Mouse (Mus musculus) heart, postnatal 0 days (tissue): ENCODE data around the gene Msmp. TPM values are rescaled to one million over a fixed set of nuclear protein-coding genes. Genes with fewer than 3 reads are reported as not detected.

ENCODE experiments used
- ATAC-seq: fragments of 200-750 bp; cut with Nextera tagmentation; 2 replicates; pipeline ENCODE4 v1.8.0; 2017; ENCODE audit warnings: low read depth, moderate number of reproducible peaks, moderate library complexity; ENCODE audit not compliant: insufficient read depth
- DNase-seq: peaks from one replicate; pipeline ENCODE4 v3.0.0-alpha.2; 2016; ENCODE audit warnings: low spot score
- H3K27ac ChIP-seq: fragments of 300-500 bp; sonication (generic); 2 replicates; pipeline ENCODE4 v1.5.1; 2014; ENCODE audit warnings: low read depth, mild to moderate bottlenecking
- H3K27me3 ChIP-seq: fragments of 300-500 bp; sonication (generic); 2 replicates; pipeline ENCODE4 v1.6.1; 2014; ENCODE audit warnings: low read length, mixed read lengths; ENCODE audit not compliant: control insufficient read depth, insufficient read depth
- H3K36me3 ChIP-seq: fragments of 300-500 bp; sonication (generic); replicated peaks from 2 replicates; pipeline ENCODE4 v1.6.1; 2014; ENCODE audit warnings: low read length, mixed read lengths; ENCODE audit not compliant: control insufficient read depth, insufficient read depth
- H3K4me1 ChIP-seq: fragments of 300-500 bp; sonication (generic); 2 replicates; pipeline ENCODE4 v1.6.1; 2014; ENCODE audit warnings: antibody characterized with exemption; ENCODE audit not compliant: control insufficient read depth, insufficient read depth
- H3K4me2 ChIP-seq: fragments of 300-500 bp; sonication (generic); 2 replicates; pipeline ENCODE4 v1.6.1; 2014; ENCODE audit warnings: low read depth, mild to moderate bottlenecking, low read length, moderate library complexity
- H3K4me3 ChIP-seq: fragments of 300-500 bp; sonication (generic); 2 replicates; pipeline ENCODE4 v1.5.1; 2014; ENCODE audit warnings: low read depth, low read length
- H3K9ac ChIP-seq: fragments of 300-500 bp; sonication (generic); replicated peaks from 2 replicates; pipeline ENCODE4 v1.6.1; 2014; ENCODE audit warnings: low read depth, low read length, mixed read lengths
- H3K9me3 ChIP-seq: fragments of 300-500 bp; sonication (generic); replicated peaks from 2 replicates; pipeline ENCODE4 v1.6.1; 2016; ENCODE audit warnings: low read length; ENCODE audit not compliant: control insufficient read depth
- CTCF ChIP-seq: IDR thresholded peaks from 2 replicates; pipeline ENCODE4 v1.5.1; 2016; ENCODE audit warnings: antibody characterized with exemption, control low read depth, low read depth
- EP300 ChIP-seq: IDR thresholded peaks from 2 replicates; pipeline ENCODE4 v1.6.1; 2016; ENCODE audit warnings: antibody characterized with exemption, low read depth
- WGBS: fragments of 180-500 bp; shearing (Covaris S2); extraction: QIAGEN DNeasy Blood & Tissue Kit; methylation state at CpG from one replicate; pipeline ENCODE4 v1.1.7; 2014; 5-methylcytosine and 5-hydroxymethylcytosine counted together
- polyA plus RNA-seq: library from polyadenylated mRNA; unstranded; fragments of >200 nt; fragmentation: Nextera tagmentation; extraction: Ambion mirVana; gene quantifications from 2 replicates; pipeline ENCODE4 v1.2.1, GENCODE M21; 2015
- total RNA-seq: library from RNA; depleted of rRNA; stranded (reverse); fragments of >200 nt; gene quantifications from 2 replicates; pipeline ENCODE4 v1.2.3, GENCODE M21; 2014; ENCODE audit warnings: low replicate concordance

Gene Msmp
- total and polyA plus RNA-seq, 2 experiments from 2014 or later: not detected

DNA sequence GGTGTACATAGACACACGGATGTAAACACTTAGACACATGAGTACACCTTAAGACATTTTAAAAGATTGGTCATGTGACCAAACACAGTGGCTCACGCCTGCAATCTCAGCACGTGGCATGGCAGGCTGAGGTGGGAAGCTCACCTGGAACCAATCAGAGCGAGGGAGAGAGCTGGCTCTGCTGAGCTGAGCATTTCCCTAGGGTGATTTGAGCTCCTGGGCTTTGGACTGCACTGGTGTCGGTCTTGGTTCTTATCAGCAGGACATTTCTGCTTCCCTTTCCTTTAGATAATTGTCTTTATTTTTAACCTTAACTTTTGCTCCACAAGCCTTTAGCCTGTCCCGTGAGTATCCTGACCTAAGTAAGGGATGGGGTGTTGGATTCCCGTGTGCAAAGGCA is 3.4 kb upstream of the Msmp start:
- peak; percentile 91 for TF ChIP-seq EP300
- TF ChIP-seq CTCF: no peak
- Histone ChIP-seq H3K27ac (peak overlapping the region; percentile 63; the same call in 1 of the 2 replicates), H3K4me2 (no peak overlapping the region), H3K9ac (no peak overlapping the region), H3K27me3 (no peaks in the 10 kb centered on the region), H3K9me3 (no peaks in the 10 kb centered on the region), H3K4me3 (no peak overlapping the region), H3K36me3 (peaks cover 18% of the 10 kb centered on the region), H3K4me1 (peaks cover 7% of the 10 kb centered on the region; the same call in 1 of the 2 replicates)
- 24% methylated on average over 7 of the region's 7 CpGs for WGBS
- ATAC-seq: peak; percentile 46
- DNase-seq: peak; percentile 44

GRCm38 (mm10) chr4:43586411-43586810 is 2.1 kb upstream of the Msmp start:
- WGBS: 53% methylated on average over 8 of the region's 8 CpGs
- no peaks in the 10 kb centered on the region for H3K27me3 ChIP-seq
- H3K9me3 ChIP-seq: no peaks in the 10 kb centered on the region
- peaks cover 31% of the 10 kb centered on the region for H3K36me3 ChIP-seq
- DNase-seq (no peak), ATAC-seq (no peak)
- H3K9ac ChIP-seq: no peak overlapping the region
- no peak overlapping the region for H3K4me3 ChIP-seq
- no peak for TF ChIP-seq CTCF
- no peak for TF ChIP-seq EP300
- H3K4me2 ChIP-seq: no peak overlapping the region
- no peak overlapping the region for H3K27ac ChIP-seq
- H3K4me1 ChIP-seq: peaks cover 7% of the 10 kb centered on the region; the same call in 1 of the 2 replicates

DNA sequence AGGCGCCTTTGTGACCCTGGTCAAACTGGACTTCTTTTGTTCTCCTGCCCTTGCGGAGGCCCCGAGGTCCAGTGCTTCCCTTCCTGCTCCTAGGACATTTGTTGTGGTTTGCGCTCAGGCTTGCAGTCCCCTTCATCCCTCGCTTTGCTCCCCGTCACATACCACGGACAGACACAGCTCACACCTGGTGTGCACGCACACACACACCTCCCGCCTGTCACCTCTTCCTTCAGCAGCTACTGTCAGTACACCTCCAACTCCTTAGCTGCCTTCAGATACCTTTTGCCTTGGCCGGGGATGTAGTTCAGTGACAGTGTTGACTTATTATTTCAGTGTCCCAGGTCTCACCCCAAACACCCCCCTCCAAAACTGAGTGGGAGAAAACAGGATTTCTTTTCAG is 1.4 kb upstream of the Msmp start:
- H3K9ac ChIP-seq: no peak overlapping the region
- peaks cover 38% of the 10 kb centered on the region for H3K36me3 ChIP-seq
- no peaks in the 10 kb centered on the region for H3K9me3 ChIP-seq
- no peak for TF ChIP-seq CTCF
- TF ChIP-seq EP300: no peak
- ATAC-seq: no peak
- no peak overlapping the region for H3K4me2 ChIP-seq
- 47% methylated on average over 10 of the region's 10 CpGs for WGBS
- no peak overlapping the region for H3K4me3 ChIP-seq
- peak overlapping the region; percentile 15; the same call in 1 of the 2 replicates for H3K27ac ChIP-seq
- no peak for DNase-seq
- H3K27me3 ChIP-seq: no peaks in the 10 kb centered on the region
- H3K4me1 ChIP-seq: peaks cover 7% of the 10 kb centered on the region; the same call in 1 of the 2 replicates

GRCm38 (mm10) chr4:43583421-43583820 is 873 bp downstream of the Msmp start:
- DNase-seq (no peak), ATAC-seq (no peak)
- Histone ChIP-seq H3K4me1 (peaks cover 15% of the 10 kb centered on the region), H3K9ac (no peak overlapping the region), H3K4me3 (no peak overlapping the region), H3K27ac (peak overlapping the region; percentile 57), H3K4me2 (no peak overlapping the region), H3K9me3 (no peaks in the 10 kb centered on the region), H3K27me3 (no peaks in the 10 kb centered on the region), H3K36me3 (peaks cover 42% of the 10 kb centered on the region)
- TF ChIP-seq CTCF (no peak), EP300 (no peak)
- 52% methylated on average over 7 of the region's 7 CpGs for WGBS

GRCm38 (mm10) chr4:43582241-43582640 is 2.1 kb downstream of the Msmp start:
- Histone ChIP-seq H3K4me3 (no peak overlapping the region), H3K4me2 (no peak overlapping the region), H3K27ac (no peak overlapping the region), H3K9ac (no peak overlapping the region), H3K4me1 (peaks cover 17% of the 10 kb centered on the region), H3K27me3 (no peaks in the 10 kb centered on the region), H3K36me3 (peaks cover 42% of the 10 kb centered on the region), H3K9me3 (no peaks in the 10 kb centered on the region)
- no peak for ATAC-seq
- TF ChIP-seq CTCF (no peak), EP300 (no peak)
- DNase-seq: no peak
- 88% methylated on average over 5 of the region's 5 CpGs for WGBS

DNA sequence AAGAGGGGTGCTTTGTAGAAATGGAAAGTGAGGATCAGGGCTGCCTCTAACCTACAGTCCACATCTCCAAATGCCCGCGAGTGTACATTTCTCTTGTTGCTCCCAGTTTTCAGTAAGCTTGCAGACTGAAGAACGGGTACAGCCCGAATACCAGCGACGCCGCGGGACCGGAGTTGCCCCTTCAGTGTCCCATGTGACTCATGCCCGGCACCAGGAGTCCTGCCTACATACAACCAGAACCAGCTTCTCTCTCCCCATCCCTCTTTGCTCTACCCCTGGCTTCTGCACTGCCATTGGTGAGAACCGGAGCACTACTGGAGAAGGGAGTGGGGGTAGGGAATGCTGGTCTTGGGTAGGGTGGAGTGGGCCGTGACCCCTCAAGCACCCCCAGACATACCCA is 2.9 kb downstream of the Msmp start:
- Histone ChIP-seq H3K9ac (no peak overlapping the region), H3K4me1 (peaks cover 22% of the 10 kb centered on the region), H3K27ac (no peak overlapping the region), H3K27me3 (no peaks in the 10 kb centered on the region), H3K4me2 (no peak overlapping the region), H3K9me3 (no peaks in the 10 kb centered on the region), H3K4me3 (no peak overlapping the region), H3K36me3 (peaks cover 42% of the 10 kb centered on the region)
- no peak for ATAC-seq
- no peak for TF ChIP-seq CTCF
- TF ChIP-seq EP300: no peak
- no peak for DNase-seq
- 88% methylated on average over 12 of the region's 12 CpGs for WGBS
